Mouse (Mus musculus): ENCODE results near the gene Ldhd. TPM values are rescaled to one million over a fixed set of nuclear protein-coding genes. Genes with fewer than 3 reads are reported as not detected.

The Ldhd gene
- 1.9 TPM for polyA plus RNA-seq (2017; shearing (Covaris generic))

GRCm38 (mm10) chr8:111630105-111630521 lies at the start of gene Ldhd:
Ldhd (minus strand) TSS chr8:111630374.

DNA sequence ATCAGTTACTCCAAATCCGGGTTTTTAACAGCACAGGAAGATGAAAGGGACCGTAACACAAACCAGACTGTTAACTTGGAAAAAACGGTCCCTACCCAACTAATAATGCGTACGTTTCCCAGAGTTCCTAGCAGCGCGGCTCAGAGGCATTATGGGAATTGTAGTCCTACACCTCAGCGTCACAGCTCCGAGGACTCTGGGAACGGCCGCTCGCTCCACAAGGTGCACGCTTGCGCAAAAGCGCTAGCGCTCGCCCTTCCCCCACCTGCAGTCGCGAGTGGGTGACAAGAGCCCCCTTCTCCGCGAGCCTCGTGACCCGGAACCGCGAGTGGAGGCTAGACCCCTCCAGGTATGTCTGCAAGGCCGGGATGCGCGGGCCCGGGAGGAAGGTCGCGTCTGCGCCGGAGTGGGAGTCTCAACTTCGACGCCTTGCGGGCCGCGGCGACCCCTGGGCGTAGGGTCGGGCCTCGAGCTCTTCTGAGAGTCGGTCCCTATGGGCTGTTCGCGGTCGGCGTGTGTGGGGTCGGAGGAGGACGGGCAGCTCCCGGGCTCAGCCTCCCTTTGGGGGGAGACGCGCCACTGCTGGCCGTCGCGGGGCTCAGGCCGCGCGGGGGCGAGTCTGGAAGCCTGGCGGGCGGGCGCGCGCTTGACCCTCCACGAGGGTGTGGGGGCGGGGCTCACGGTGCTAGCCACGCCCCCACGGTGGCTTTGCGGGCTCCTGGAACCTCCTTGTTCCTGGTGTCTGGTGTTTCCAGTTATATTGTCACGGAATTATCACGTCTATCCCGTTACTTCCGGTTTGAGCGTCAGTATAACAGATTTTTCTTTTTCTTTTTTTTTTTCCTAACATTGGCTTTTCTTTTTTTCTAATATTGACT lies 13.3 kb upstream of the Ldhd start, which contains the start of gene Zfp1:
TSS of gene Zfp1 (plus strand) at position 138 of the 878 bp plus-strand sequence.

Other genes with a start within 250 kb of the Ldhd start
- not detected for gene Fa2h, start 236.6 kb downstream of the Ldhd start, polyA plus RNA-seq (2017; shearing (Covaris generic))
- gene Wdr59, start 108.3 kb downstream of the Ldhd start, polyA plus RNA-seq (2017; shearing (Covaris generic)) = 4.2 TPM
- 355 TPM for gene Znrf1, start 94.3 kb downstream of the Ldhd start, polyA plus RNA-seq (2017; shearing (Covaris generic))
- 24.0 TPM for gene Zfp1, start 13.0 kb upstream of the Ldhd start, polyA plus RNA-seq (2017; shearing (Covaris generic))
- not detected for gene Ctrb1, start 60.6 kb upstream of the Ldhd start, polyA plus RNA-seq (2017; shearing (Covaris generic))
- 0.30 TPM for gene Bcar1, start 113.4 kb upstream of the Ldhd start, polyA plus RNA-seq (2017; shearing (Covaris generic))
- 70.0 TPM for gene Cfdp1, start 223.9 kb upstream of the Ldhd start, polyA plus RNA-seq (2017; shearing (Covaris generic))
- gene Tmem170, start 246.4 kb upstream of the Ldhd start, polyA plus RNA-seq (2017; shearing (Covaris generic)) = 1.8 TPM

Measured in naive thymus-derived CD4-positive, alpha-beta T cell, adult 5 months (primary cell).